Mouse (Mus musculus) spleen, postnatal 10 days (tissue): Measurements from ENCODE around the gene Dync2h1.
"Not testable (repeated sequence)": the region's sequence is repeated elsewhere in the genome, so short reads cannot be mapped to it uniquely, and the experiment has no call there.

ENCODE experiments used
- DNase-seq, 2 experiments: peaks; one replicate each; pipeline ENCODE4 v3.0.0; 2021 to 2022; ENCODE audit warnings: low spot score in 2 of 2

Gene Dync2h1

DNA sequence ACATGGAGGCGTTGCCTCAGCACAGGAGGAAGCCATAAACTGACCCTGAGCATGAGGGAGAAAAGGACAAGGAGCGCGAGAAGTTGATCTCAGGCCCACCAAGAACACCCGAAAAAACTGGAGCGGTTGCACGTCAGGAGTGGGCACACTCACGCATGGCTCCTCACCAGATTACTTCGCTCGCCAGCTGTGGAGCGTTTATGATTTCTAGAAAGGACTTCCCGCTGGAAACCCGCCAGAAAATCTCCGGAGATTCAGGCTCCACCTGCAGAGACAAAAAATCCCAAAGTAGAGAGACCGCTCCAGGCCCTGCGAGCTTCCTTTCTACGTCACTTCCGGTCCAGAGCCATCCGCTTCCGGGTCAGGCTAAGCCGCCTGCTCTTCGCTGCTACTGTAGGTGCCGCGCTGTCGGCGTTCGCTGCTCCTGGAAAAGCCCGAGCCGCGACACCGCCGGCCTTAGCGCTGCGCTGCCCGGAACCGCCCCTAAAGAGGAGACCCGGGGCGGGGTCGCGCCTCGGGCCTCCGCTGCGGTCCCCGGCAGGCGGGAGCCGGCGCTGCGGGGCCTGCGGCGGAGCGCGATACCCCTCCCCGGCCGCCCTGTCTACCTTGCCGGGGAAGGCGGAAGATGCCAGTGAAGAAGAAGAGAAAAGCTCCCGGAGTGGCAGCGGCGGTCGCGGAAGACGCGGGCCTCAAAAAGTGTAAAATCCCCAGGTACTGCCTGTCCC is at the start of gene Dync2h1, which contains the start of gene Dcun1d5:
TSS of gene Dync2h1 (minus strand) at position 275 of the 725 bp plus-strand sequence.
TSS of gene Dcun1d5 (plus strand) at position 349 of the 725 bp plus-strand sequence.
- DNase-seq = peak; percentile 84 to 93

DNA sequence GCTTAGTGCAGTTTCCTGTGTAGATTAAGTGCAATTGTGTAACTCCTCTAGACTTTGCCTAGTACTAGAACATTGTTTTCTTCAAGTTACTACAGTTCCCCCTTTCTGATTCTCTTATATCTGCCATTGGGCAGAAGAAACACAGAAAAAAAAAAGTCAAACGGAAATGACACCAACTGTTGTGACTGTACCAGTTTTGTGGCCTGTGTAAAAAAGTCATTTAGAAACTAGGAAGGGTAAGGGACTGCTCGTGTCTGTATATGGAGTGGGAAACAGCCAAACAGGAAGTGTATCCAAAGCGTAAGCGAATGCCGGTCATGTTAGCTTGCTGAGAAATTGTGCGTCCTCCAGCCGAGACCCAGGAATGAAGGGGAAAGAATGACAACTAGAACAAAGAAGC is 37.2 kb upstream of the Dync2h1 start:
- DNase-seq = no peak

DNA sequence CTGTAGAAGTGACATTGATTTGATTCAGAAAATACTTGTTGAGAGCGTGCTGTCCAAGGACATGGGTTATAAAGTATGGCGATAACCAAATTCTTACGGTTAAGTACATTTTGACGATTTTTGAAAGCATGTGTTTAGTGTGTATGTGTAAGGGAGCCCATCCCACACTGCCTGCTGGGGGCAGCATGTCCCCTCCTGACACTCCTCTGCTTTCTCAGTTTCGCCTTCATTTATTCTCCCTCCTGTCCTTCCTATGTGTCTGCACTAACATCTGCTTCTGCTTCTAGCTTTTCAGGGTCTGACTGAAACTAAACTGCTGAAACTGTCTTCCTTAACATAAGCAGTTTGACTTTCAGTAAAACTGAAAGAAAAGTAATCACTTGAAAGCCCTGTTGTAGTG is 36.8 kb upstream of the Dync2h1 start:
- peak in 1 of 2 experiments; percentile 29 for DNase-seq

DNA sequence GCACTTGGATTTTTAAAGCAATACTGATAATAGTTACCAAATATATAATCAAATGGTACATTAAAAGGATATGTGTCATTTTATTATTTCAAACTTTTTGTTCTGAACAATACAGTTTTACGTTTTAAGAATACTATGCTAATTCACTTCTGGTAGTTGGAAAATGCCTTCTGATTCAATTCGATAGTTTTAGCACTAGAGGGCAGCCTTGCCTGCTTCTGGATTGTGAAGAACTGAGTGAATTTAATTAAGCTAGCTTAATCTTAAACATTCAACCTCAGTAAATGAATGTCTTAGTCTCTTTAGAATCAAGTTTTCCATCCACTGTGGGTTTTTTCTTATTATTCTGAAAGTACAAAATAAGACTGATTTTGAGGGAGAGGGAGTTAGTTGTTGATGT is 32.0 kb upstream of the Dync2h1 start:
- DNase-seq = peak in 1 of 2 experiments; percentile 16

DNA sequence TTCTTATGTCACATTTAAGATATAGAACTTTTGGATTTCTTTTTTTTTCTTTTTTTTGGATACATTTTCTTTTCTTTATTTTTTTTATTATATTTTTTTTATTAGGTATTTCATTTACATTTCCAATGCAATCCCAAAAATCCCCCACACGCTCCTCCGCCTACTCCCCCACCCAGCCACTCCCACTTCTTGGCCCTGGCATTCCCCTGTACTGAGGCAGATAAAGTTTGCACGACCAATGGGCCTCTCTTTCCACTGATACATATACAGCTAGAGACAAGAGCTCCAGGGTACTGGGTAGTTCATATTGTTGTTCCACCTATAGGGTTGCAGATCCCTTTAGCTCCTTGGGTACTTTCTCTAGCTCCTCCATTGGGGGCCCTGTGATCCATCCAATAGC is 6.4 kb upstream of the Dync2h1 start:
- DNase-seq = not testable (repeated sequence)

DNA sequence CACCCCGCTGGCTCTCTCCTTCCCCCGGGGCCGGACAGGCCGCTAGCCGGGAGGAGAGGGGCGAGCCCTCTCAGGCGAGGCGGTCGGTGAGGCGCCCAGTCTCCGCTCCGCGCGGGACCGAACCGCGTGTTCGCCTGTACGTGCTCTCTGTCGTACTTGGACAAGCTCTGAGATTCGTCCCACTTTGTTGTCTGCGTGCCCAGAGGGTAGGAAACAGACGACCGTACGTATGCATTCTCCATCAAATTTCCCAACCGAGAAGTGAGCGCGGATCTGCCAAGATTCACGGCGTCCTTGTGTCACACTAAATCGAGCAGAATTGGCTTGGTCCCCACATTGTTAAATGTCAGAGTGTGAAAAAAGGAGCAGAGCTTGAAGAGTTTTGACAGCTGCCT is 648 bp upstream of the Dync2h1 start:
- DNase-seq = no peak

DNA sequence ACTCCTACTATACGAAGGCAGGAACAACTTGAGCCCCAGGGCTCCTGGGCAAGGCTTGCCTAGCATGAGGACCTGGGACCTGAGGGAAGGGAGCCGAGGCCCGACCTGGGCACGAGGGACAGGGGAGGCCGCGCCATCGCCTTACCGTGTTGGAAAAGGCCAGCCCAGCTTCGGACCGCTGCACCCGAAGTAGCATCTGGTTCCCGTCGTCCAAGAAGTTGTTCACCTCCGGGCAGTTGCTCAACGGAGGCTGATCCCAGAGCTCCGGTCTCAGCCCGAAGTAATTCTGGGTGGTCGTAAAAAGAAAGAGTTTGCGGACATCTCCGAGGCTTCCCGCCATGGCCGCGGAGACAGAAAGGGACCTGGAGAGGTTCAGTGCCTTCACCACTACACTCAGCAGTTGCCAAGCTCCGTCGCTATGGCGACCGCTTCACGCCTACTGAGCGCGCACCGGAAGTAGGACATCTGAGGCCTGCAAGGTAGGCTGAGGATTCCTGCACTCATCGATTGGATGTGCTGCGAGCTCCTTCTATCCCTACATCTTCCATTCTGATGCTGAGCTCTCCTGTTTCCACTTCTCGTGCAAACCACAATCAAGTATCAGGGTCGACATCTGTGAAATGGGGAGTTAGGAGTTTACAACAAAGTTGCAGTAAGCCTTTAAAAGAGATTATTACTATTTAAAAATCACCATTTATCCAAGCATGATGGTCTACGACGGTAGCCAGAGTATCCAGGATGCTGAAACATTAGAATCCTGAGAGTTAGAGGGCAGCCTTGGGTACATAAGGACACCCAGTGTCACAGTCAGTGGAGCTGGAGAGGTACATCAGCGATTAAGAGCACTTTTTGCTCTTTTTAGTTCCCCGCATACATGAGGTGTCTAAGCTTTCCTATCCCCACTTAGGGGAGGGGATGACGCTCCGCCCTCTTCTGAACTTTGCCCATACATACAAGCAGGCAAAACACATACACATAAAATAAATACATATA is 7.3 kb downstream of the Dync2h1 start:
- peak; percentile 61 to 87 for DNase-seq

DNA sequence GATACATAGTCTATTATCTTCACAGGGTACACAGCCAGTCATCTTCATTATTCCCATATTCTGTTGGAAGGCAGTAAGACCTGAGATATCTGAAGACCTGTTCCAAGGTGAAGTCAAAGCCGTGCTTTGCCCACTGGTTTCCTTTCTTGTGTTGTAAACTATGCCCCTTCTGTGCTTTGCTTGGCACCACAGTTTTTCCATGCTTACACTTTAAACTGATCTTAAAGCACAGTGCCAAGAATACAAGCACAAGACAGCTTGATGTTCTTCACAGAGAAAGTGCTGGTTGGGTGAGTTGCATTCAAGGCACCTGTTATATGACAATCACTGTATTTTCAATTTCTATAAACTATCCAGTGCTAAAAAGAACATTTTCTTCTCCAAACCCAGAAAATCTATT is 10.5 kb downstream of the Dync2h1 start:
- DNase-seq = no peak

DNA sequence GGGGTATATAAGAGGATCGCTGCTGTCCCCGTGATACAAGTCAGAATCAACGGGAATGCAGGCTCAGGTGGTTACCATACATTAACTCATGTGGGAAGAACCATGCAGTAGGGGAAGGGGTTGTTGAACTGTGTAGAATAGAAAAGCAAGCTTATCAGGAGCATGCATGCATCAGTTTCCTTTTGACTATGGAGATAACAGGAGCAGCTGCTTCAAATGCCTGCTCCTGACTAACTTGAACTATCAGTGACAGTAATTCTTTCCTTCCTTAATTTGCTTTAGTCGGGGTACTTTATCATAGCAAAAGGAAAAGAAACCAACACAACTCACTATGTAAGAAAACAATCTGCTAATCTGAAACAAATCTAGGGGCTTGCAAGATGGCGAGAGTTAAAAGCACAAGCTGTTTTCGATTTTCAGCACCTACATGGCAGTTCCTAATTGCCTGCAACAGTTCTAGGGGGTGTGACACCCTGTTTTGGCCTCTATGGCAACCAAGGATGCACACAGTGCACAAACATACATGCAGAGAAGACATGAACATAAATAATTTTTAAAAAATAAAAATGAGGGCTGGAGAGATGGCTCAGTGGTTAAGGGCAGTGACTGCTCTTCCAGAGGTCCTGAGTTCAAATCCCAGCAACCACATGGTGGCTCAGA is 16.8 kb downstream of the Dync2h1 start:
- DNase-seq = no peak

DNA sequence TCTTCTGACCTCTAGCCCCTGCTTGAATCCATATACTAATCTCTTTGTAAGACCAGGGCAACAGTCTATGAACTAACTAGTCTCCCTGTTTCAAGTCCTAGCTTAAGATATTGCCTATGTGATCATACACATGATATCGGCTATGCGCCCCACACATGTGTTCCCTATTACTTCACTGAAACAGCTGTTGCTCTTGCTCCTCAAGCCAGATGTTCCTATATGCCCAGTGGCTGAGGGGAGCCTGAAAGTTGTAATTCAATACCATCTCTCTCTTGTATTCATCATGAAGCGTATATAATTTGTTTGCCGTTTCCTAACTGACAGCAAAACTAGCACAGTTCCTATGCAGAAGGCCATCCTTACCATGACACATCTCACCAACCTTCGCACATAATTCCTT is 23.6 kb downstream of the Dync2h1 start:
- DNase-seq = no peak

DNA sequence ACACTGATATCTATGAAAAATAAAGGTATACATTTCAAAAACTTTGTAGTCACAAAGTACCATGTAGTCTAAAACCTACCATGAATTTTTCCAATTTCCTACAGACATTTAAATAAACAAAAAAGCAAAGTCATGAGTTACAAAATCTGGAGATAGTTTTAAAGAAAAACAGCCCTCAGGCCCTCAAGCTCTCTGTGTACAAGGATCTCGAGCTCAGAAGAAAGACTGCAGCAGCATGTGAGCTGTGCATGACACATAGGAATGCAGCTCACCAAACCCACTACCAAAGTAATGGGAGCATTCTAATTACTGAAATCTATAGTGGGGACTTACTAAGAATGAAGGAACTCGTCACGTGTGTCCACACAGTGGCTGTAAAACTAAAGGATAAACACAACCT is 24.5 kb downstream of the Dync2h1 start:
- no peak for DNase-seq

DNA sequence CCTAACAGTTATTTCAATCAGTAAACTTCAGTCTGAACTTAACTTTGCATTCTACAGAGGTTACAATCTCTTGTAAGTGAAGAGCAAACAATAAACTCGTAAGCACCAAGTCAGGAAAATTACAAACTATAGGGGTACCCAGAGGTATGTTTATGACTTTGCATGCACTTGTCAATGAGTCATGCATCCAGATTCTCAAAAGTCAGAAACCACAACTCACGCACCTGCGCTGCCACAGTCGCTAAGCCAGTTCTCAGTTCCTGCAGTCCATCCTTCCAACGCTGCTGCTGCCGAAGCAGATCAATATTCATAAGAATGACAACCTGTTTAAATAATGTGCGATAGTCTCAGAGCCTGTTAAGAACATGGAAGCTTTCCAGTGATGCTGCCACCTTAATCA is 25.6 kb downstream of the Dync2h1 start:
- DNase-seq = no peak

DNA sequence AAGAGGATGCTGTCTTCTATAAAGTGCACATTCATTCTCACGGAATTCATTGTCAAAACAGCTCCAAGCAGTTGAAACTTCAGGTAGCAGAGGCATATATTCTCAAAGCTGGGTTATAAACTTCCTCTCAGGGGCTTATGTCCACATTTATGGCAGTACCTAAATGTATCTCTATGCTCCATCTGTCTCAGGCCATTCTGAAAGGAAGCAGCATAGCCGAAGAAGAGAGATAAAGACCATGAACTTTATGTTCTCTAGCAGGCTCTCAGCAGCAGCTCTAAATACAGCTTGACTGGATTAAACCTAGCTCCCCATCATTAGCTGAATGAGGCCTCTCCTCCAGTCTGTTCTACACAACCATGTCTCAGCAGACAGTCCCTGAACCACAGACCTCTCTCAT is 29.9 kb downstream of the Dync2h1 start:
- DNase-seq = no peak

DNA sequence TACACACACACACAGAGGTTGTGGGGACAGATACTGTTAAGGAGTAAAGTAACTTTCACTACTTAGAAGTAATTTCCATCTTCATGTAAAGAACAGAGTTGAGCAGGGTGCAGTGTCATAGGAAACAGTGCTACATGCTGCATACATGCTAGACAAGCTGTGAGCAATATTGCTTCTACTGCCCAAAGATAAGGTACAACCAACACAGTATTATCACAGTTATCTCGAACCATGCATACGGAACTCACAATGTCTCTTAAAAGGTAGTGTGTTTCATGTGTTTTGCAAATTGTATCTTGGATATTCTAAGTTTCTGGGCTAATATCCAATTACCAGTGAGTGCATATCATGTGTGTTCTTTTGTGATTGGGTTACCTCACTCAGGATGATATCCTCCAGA is 61.4 kb downstream of the Dync2h1 start:
- no peak for DNase-seq

DNA sequence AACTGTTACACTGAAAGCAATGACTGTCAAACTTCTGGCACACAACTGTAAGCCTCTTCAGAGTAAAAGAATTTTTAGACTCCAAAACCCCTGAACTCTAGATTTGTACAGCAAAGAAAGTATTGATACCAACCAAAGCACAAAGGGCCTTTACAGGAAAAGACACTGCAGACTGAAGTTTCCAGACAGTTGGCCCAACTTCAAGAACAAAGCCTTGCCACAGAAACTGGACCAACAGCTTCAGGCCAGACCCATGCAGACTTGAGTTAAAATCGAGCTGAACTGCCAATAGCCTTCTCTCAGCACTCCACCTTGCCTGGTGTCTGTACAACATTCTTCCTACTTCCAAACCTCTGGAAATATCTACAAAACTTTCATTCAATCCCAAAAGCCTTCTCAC is 74.1 kb downstream of the Dync2h1 start:
- no peak for DNase-seq

DNA sequence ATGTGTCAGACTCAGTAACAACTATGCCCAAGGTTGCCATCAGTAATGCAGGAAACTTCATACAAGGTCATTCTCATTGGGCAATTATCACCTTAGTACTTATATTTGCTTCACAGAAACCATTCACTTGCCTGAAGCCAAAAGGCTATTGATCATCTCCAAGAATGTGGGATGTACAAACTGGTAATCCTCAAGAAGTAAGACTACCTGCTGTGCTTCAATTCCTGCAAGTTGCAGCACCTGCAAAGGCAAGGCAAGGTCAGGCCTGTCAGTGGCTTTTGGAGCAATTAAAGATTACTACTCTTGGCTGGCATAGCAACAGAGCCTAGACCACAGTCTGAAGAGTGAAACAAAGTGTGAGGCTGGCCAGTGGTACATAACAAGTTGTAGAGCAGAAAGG is 82.9 kb downstream of the Dync2h1 start:
- no peak for DNase-seq

DNA sequence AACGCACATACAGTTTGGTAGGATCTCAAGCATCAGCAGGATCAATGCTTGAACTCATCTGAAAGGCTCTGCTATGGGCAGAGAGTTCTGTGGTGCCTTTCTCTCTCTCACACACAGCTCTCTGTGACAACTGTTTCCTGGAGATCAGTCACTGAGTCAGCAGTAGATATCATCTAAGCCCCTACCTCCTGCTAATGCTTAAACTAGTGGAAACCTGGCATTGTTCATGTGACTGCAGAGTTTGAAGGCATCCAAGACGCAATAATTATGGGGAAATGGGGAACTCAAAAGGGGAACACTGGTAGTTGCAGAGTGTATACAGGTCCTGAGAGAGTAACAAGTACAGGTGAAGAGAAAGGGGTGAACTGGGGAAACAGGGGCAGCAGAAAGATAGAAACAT is 109.6 kb downstream of the Dync2h1 start:
- DNase-seq = no peak

DNA sequence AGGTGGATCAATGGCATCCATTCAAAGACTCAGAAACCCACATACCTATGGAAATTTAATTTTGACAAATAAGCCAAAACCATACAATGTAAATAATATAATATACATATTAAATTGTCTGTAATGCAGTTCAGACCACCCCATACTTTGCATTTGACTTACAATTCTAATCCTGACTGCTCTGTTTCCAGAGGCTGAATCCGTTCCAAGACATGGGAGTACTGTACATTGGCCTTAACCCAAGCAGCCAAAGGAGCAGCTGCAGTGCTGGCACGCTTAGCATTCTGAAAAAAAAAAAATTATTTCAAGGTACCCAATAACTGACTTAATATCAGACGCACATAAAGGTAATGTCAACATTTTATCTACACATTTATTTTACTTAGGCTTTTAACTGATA is 113.4 kb downstream of the Dync2h1 start:
- DNase-seq = no peak

DNA sequence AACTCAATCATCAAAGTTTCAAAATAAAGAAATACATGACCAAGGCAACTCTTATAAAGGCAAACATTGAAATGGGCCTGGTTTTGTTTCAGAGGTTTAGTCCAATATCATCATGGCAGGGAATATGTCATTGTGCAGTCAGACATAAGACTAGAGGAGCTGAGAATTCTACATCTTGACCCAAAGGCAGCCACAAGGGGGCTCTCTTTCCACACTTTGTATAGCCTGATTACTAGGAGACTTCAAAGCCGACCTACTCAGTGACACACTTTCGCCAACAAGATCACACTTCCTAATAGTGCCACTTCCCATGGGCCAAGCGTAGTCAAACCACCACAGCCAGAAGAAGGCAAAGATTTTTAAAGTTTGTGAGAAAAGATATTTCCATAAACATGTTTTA is 133.7 kb downstream of the Dync2h1 start:
- peak in 1 of 2 experiments; percentile 46 for DNase-seq

DNA sequence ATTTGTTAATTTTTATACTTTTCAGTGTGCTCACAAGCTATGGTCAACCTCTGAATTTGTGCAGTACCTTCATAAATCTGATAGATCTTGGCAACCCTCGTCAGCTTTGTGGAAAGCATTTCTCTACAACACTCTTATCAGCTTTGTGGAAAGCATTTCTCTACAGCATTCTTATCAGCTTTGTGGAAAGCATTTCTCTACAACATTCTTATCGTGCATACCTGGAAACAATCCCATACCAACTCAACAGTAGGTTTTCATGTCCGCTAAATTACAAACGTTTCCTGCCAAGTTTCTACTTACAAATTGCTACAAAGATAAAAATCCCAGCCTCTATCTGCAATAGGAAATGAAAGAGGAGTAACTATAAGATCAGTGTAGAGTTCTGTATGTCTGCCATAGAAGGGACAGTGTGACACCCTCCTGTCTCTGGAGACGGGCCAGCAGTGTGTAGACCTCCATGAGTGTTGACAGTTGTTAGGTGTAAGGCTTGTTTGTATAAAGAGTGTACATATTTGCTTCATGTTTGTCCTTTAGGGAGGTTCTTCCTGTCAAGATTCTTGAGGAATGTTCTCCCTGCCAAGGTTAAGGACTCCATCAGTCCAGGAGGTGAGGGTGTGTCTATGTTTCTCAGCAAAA is 141.5 kb downstream of the Dync2h1 start:
- no peak for DNase-seq

DNA sequence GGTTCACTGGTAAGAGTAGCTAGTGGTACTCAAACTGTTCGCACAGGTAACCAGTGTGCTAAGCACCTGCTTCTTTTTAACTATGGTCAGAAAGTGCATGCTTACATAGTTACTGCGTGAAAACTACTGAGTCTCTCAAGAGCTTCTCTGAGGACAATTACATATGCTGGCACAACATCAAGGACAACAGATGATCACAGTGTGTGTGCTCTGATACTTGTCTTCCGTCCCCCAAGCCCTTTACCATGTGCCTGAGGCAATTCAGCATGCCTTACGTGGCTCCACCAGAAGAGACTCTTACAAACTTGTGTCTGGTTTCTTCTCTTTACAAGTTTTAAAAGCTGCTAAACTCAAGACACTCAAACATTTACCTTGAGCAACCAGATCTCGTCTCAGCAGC is 143.0 kb downstream of the Dync2h1 start:
- DNase-seq = no peak

DNA sequence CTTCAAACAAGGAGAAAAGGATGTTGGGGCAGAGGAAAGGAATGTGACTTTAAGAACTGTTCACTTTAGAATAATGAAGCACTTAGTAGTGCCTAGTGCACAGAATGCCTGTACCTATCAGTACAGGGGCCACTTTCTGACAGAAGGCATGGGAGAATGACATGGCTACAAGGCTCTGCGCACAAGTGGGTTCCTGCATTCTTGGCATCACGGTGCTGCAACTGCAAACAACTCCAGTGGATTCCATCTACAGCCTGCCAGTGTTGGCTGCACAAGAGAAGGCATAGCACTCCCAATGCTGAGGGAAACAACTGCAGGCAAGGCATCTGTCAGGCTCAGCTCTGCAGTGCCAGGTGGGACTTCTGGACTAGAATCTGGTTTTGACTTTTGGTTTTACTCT is 151.7 kb downstream of the Dync2h1 start:
- DNase-seq = no peak
